Mouse (Mus musculus): ENCODE results near the gene Sqstm1.

Gene Sqstm1

GRCm38 (mm10) chr11:50210505-50211151 lies at the start of gene Sqstm1, which contains the start of gene Mgat4b:
TSS of gene Sqstm1 (minus strand) at chr11:50210827.
TSS of gene Mgat4b (plus strand) at chr11:50210890.
- peak; percentile 55 for DNase-seq (ENCODE audit: low read depth, low spot score)

DNA sequence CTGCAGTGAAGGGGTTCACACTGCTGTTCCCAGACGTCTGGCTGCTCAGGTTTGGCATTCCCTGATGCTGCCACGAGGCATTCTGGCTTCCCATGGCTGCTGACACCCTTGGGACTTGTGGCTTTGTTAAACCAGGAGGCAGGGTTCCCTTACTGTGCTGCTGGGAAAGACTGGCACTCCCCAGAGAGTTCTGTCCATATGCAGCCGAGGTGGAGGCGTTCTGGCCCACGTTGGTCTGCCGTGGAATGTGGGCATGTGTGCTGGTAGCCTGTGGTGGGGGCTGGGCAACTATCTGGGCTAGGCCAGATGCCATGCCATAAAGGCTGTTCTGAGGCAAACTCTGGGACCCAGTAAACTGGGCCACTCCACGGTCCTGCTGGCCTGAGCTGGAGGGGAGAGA lies 47.7 kb upstream of the Sqstm1 start:
- DNase-seq (ENCODE audit: low read depth, low spot score): no peak

GRCm38 (mm10) chr11:50256615-50257014 lies 46.0 kb upstream of the Sqstm1 start:
- DNase-seq (ENCODE audit: low read depth, low spot score): no peak

DNA sequence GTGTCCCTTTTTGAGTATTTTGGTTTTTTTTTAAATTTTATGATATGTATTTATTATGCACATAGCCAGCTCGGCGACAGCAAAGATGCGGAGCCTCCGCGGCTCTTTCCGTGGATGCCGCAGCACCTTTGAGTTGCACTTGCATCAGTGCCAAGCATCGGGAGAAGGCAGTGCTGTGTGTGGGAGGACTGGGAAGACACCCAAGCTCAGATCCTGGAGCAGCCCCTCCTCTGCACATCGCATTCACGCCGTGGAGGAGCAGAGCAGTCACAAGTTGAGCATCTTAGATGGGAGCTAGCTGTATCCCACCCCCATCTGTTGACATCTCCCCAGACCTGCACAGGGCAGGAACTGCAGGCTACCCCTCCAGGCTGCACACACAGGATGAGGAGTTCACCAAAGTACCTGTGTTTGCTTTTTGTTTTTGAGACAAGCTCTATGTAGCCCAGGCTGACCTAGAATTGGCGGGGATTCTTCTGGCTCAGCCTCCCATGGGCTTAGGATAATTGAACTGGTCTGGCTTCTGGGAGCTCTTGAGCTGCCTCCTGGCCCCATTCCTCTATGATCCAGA lies 43.5 kb upstream of the Sqstm1 start:
- no peak for DNase-seq (ENCODE audit: low read depth, low spot score)

DNA sequence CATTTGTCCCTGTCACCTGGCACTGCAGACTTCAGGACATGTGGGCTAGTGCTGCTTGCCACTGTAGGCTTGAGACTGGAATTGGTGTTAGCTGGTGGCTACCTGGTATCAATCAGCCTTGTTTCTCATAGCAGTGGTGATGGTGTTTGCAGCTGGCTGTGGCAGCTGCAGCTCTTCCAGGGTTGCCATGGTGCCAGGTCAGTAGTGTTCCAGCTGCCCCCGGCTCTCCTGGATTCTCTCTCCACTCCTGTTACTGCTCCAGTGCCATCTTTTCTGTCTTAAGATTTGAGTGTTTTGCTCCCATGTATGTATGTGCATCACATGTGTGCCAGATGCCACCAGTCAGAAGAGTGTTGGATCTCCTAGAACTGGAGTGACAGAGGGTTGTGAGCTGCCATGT lies 42.8 kb upstream of the Sqstm1 start:
- no peak for DNase-seq (ENCODE audit: low read depth, low spot score)

DNA sequence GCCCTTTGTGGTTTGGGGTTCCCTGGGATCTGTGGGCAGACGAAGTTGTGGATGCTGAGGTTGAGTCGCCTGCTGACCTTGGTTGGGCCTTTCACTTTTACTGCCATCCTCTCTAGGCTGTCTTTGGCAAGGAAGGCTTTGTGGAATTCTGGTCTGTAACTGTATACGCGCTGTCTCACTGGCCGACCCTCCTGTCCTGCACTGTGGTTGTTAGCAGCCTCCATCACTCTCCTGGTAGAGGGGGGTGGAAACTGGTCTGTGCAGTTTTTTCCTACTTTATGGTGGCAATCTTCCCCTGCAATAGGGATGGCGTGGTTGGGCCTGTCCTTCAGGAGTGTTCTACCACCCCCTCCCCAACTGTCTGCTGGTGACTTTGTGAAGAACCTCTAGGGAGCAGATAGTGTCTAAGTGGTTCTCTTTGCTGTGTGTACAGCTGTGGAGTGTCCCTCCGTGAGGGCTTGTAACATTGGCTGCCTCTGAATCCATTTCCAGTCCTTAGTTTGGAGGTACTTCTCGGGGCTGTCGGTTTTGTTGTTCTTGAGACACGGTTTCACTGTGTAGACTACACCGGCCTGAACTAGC lies 42.1 kb upstream of the Sqstm1 start:
- no peak for DNase-seq (ENCODE audit: low read depth, low spot score)

- DNase-seq (ENCODE audit: low read depth, low spot score): no peak
These were observed 41.5 kb upstream of the Sqstm1 start for GRCm38 (mm10) chr11:50252166-50252565.

GRCm38 (mm10) chr11:50248473-50249171 lies 38.0 kb upstream of the Sqstm1 start:
- DNase-seq (ENCODE audit: low read depth, low spot score): no peak

DNA sequence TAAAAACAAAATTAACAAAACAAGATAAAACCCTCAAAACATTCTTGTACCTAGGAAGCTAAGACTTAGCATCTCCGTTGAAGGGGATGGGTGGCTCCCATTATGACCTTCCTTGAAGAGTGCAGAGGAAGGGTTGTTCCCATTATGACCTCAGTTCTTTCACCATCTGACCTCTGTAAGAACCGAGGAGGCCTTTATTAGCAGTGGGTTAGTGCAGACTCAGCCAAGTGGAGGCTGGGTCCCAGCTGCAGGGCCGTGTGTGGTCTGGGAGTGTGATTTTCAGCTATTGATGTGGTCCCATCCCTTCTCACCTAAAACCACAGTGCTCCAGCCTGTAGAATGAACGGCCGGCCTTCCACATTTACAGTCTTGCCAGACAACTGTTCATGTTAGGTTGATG lies 34.6 kb upstream of the Sqstm1 start:
- DNase-seq (ENCODE audit: low read depth, low spot score): no peak

GRCm38 (mm10) chr11:50243926-50244325 lies 33.3 kb upstream of the Sqstm1 start:
- no peak for DNase-seq (ENCODE audit: low read depth, low spot score)

- DNase-seq (ENCODE audit: low read depth, low spot score): no peak
These were observed 29.7 kb upstream of the Sqstm1 start for GRCm38 (mm10) chr11:50240235-50240911.

GRCm38 (mm10) chr11:50238821-50239791 lies 28.5 kb upstream of the Sqstm1 start:
- no peak for DNase-seq (ENCODE audit: low read depth, low spot score)

DNA sequence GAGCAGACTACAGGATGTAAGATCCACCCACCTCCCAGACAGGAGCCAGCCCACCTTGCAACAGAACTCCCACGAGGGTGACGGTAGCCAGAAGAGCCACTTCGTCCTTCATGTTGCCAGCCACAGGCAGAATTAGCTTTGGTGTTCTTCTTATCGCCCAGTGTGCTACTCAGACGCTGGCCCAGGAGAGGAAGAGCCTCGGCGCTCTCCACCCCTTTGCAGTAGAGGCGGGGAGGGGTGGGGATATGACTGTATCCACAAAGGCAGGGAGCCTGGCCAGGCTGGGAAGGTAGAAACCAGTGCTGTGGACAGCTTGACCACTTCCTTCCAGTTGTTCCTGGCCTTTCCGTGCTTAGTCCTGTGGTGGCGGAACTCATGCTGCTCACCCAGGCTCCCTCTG lies 27.7 kb upstream of the Sqstm1 start, which contains the start of gene Ltc4s:
TSS of gene Ltc4s (minus strand) at position 293 of the 400 bp plus-strand sequence.
- no peak for DNase-seq (ENCODE audit: low read depth, low spot score)

- no peak for DNase-seq (ENCODE audit: low read depth, low spot score)
These were observed 26.6 kb upstream of the Sqstm1 start for GRCm38 (mm10) chr11:50236937-50237835.

DNA sequence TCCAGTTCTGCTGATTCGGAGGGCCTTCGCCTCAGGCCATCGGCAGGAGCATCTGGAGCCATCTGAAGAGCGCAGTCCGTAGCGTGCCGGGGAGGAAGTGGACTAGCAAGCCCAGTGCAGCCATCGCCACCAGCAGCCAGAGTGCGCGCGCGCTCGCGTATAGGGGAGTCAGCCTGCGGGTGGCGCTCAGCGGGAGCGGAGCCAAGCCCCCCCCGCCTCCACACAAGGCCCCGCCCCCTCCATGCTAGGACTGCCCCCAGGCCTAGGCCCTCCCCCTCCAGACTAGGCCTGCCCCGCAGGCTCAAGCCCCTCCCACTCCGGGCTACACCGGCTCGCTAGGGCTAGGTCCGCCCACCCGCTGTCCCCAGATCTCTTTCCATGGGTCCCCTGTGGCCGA lies 25.9 kb upstream of the Sqstm1 start:
- peak; percentile 54 for DNase-seq (ENCODE audit: low read depth, low spot score)

DNA sequence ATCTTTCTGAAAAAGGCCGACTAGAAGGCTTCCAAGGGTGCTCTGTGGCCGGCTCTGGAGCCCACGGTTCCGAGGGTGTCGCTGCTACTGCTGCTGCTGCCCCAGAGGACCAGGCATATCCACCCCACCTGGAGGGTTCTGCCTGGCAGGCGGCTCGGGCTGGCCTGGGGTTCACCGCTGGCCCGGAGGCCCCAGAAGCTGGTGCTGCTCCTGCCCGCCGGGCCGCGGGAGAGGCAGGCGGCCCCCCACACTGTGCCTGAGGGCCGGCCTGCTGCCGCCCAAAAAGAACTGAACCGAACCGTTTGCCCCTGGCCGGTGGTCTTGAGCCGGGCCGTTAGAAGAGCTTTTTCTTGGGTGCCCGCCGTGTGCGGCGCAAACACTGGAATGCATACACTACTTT lies 24.0 kb upstream of the Sqstm1 start:
- no peak for DNase-seq (ENCODE audit: low read depth, low spot score)

GRCm38 (mm10) chr11:50233993-50234392 lies 23.4 kb upstream of the Sqstm1 start:
- no peak for DNase-seq (ENCODE audit: low read depth, low spot score)

- no peak for DNase-seq (ENCODE audit: low read depth, low spot score)
These were observed 22.4 kb upstream of the Sqstm1 start for GRCm38 (mm10) chr11:50233022-50233421.

GRCm38 (mm10) chr11:50231411-50231810 lies 20.8 kb upstream of the Sqstm1 start:
- no peak for DNase-seq (ENCODE audit: low read depth, low spot score)

All from brain, embryonic 18.5 days (tissue).